Mouse (Mus musculus): ENCODE results near the gene Nln. TPM values are rescaled to one million over a fixed set of nuclear protein-coding genes. Genes with fewer than 3 reads are reported as not detected.
A peak's percentile ranks its signal among the peaks of the same experiment; 100 is the strongest.

The Nln gene
- total RNA-seq, 2 experiments from 2014 or later: 6.7 to 7.3 TPM

DNA sequence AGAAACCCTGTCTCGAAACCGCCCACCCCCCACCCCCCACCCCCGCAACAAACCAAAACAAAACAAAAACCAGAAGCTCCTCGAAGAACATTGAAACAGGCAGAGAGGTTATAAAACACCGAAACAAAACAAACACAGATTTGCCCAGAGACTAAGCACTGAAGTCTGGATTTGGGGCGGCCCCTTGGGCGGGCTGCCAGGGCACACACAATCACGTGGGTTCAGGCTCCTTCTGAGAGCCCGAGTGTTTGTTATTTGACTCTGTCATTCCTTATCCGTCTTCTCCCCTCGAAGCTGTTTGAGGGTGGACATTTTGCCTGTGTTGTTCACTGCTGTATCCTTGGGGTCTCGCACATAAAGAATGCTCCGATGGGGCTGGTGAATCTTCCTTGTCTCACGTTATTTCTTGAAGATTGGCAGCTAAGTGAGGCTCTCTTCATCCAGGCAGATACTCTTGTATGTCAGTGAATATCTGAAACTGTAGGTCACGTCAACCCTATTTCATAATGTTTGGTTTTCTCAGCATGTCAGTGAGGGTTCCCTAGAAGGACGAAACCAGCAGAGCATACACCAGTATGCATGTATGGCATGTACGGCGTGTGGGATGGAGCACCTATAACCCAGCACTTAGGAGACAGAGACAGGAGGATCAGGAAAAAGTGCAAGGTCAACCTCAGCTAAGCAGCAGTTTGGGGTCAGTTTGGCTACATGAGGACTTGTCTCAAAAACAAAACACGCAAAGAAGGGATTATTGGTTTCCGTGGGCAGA, 123.7 kb downstream of the Nln start:
- Histone ChIP-seq H3K4me3 (no peak overlapping the region), H3K27ac (no peak overlapping the region)
- intact Hi-C loops (cut with DNase I): loop anchor here (5.0 kb wide), 1 partner anchor 37 kb away; no protein-coding TSS in a partner anchor
- peak; percentile 42 for DNase-seq
- TF ChIP-seq CTCF (IDR thresholded peaks at IDR 0.05): no peak

DNA sequence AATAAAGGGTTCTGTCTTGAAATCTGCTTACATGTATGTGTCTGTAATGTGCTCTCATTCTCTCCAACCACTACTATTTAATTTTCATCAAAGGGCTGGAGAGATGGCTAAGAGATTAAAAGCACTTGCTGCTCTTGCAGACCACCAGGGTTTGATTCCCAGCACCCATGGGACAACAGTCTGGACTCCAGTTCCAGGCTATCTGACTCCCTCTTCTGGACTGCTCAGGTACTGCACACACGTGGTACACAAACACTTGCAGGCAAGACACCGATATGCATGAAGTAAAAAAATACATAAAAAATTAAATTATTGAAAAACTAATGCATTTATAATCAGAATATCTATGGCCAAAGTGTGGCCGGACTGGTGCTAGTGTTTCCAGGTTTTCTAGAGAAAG, 127.0 kb downstream of the Nln start:
- TF ChIP-seq CTCF (IDR thresholded peaks at IDR 0.05): peak; percentile 28; the same call in 1 of the 2 replicates
- Histone ChIP-seq H3K27ac (no peak overlapping the region), H3K4me3 (no peak overlapping the region)
- intact Hi-C loops (cut with DNase I): no loop called here
- DNase-seq: no peak

DNA sequence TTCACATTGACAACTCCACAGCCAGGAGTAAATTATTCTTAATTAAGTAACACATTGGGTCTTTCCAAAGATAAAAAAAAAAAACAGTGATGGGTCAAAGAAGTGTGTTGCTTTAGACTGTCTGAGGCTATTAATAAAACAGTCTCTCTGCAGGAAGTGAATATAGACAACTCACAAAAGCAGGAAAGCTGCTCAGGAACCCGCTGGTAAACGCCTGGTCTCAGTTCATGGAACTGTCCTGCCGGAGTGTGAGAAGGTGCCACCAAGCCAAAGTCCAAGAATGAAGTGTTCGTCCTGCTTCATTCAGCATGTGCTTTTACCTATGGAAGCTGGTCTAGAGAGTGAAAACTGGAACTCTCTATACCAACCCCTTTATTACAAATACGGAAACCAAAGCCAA, 129.0 kb downstream of the Nln start:
- no peak for TF ChIP-seq CTCF (IDR thresholded peaks at IDR 0.05)
- intact Hi-C loops (cut with DNase I): no loop called here
- Histone ChIP-seq H3K4me3 (no peak overlapping the region), H3K27ac (no peak overlapping the region)
- no peak for DNase-seq

DNA sequence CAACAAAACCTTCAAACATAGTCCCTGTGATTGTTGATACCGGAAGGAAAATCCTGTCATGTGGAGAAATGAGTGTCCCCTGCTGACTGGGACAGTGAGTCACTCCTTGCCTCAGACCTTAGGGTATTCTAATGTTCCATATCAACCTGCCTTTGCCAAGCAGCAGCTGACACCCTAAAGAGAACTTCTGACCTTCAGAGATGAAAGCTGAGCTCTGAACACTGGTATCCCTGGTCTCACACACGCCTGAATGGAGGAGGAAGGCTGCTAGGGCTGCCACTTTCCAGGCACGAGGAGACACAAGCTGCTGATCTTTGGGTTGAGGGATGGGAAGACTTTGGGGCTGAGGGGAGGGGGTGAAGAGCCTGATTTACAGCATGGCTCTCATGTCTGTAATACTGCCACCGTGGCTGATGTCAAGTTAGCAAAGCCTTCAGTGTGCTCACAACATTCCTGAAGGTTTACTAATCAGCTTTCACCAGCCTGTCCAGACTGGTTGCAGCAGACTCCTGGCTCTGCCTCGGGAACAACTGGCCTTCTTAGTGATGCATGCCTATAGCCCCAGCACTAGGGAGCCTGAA, 131.0 kb downstream of the Nln start:
- no peak for TF ChIP-seq CTCF (IDR thresholded peaks at IDR 0.05)
- Histone ChIP-seq H3K27ac (peak overlapping the region; percentile 88), H3K4me3 (no peak overlapping the region)
- intact Hi-C loops (cut with DNase I): loop anchor here (2.0 to 5.0 kb wide), 2 partner anchors 60 to 64 kb away; no protein-coding TSS in a partner anchor
- peak; percentile 80 for DNase-seq

DNA sequence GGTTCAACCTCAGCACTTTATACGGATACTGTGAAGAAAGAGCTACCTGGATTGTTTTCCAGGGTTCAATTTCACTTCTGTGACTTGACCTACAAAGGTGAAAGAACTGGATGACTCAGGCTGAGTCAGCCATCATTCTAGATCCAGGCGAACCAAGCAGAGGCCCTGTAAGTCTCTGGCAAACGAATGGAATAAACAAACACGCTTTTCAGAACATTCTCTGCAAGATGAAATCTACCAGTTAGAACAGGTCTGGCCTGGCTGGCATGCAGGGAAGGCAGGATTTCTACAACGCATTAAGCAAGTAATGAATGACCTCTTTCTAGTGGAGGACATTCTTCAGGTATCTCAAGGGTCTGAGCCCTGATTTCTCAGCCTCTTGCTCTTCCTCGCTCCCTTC, 131.6 kb downstream of the Nln start:
- intact Hi-C loops (cut with DNase I): loop anchor here (2.0 to 5.0 kb wide), 2 partner anchors 59 to 64 kb away; no protein-coding TSS in a partner anchor
- Histone ChIP-seq H3K4me3 (no peak overlapping the region), H3K27ac (peak overlapping the region; percentile 88)
- no peak for TF ChIP-seq CTCF (IDR thresholded peaks at IDR 0.05)
- DNase-seq: peak; percentile 30

DNA sequence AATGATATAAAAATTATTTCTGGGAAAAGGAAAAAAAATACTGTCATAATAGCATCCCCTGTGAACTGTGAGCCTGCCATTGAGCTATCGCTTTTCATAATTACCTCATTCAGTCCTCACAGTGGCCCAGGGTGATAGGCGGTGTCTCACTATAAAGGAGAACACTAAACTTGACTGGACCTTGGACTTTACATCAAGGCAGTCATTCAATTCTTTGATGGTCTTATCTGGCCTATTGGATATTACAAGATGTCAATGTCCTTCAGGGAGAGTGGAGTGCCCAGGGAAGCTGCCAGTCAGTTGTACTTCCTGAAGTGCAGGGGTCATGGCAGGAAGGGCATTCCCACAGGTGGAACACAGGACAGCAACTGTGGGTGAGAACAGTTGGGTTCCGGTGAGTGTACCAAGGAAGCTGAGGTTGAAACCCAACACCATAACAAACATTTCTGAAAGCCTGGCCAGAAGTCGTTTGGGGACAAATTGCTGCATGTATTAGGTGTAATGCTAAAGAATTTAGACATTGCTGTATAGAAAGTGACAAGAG, 133.2 kb downstream of the Nln start:
- intact Hi-C loops (cut with DNase I): loop anchor here (5.0 kb wide), 1 partner anchor 66 kb away; no protein-coding TSS in a partner anchor
- TF ChIP-seq CTCF (IDR thresholded peaks at IDR 0.05): no peak
- DNase-seq: no peak
- Histone ChIP-seq H3K27ac (0 out of 2 replicates have a peak overlapping the region, but pooled peaks have one; percentile 12), H3K4me3 (no peak overlapping the region)

DNA sequence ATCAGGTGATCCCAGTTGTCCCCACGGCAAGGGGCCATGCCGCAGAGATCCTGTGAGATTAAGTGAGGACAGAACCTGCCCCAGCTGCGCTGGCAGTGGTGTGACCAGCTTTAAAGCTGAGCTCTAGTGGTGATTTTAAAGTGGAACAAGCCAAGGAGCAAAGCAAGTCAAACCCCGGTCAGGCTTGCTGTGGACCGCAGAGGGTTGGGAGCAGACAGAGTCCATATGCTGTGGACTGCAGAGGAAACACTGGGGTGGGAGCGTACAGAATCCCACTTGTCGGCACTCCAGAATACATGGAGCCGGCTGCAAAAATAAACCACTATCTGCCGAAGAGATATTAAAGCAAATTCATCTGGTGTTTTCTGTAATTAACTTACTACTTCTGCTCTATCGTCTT, 134.3 kb downstream of the Nln start:
- DNase-seq: no peak
- Histone ChIP-seq H3K4me3 (no peak overlapping the region), H3K27ac (peak overlapping the region; percentile 10; the same call in 1 of the 2 replicates)
- TF ChIP-seq CTCF (IDR thresholded peaks at IDR 0.05): no peak
- intact Hi-C loops (cut with DNase I): loop anchor here (5.0 kb wide), 1 partner anchor 67 kb away; no protein-coding TSS in a partner anchor

DNA sequence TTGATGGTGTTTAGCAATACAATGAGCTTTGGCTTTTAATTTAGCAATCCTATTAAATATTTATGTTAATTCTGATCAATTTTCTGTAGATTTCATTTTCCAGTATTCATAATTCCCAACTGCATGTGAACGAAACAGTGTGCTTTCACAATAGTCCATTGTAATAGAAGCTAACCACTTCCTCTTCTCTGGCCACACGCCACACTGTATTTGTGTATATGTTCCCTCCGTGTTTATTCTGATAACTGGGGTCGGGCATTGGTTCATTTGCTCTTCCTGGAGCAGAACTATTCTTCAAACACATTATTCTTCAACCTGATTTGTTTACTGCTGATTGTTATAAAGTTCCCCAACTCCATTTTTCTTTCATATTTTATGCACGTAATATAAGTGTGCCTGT, 135.4 kb downstream of the Nln start:
- TF ChIP-seq CTCF (IDR thresholded peaks at IDR 0.05): no peak
- no peak for DNase-seq
- Histone ChIP-seq H3K27ac (no peak overlapping the region), H3K4me3 (no peak overlapping the region)
- intact Hi-C loops (cut with DNase I): no loop called here

Other genes starting within 250 kb of the Nln start
- gene Erbin, start 189.1 kb downstream of the Nln start, total RNA-seq (2021): 10 to 100 TPM; 40.6 to 45.3 TPM
- gene Sgtb, start 127 bp upstream of the Nln start, total RNA-seq (2021): under 1 TPM; 0.61 to 0.73 TPM
- 10 to 100 TPM; 31.0 to 34.1 TPM for gene Trappc13, start 68.9 kb upstream of the Nln start, total RNA-seq (2021)
- 10 to 100 TPM; 23.6 to 26.2 TPM for gene Trim23, start 69.2 kb upstream of the Nln start, total RNA-seq (2021)
- gene Cenpk, start 119.0 kb upstream of the Nln start, total RNA-seq (2021): under 1 TPM in 1 of 2 experiments, not detected in 1; 0.41 TPM
- 1 to 10 TPM; 7.5 to 8.1 TPM for gene Ppwd1, start 119.2 kb upstream of the Nln start, total RNA-seq (2021)
- 1 to 10 TPM in 1 of 2 experiments, under 1 TPM in 1; 0.84 to 1.5 TPM for gene Adamts6, start 178.2 kb upstream of the Nln start, total RNA-seq (2021)